In genomic region chr1:156610257-156610656, GRCm38 (mm10) we compare ENCODE assay signal across 15 mouse cellular contexts.
"Had no signal": no experiment of that assay in that cellular context is flagged by ENCODE, and none has a peak within 500 bp of the region (broad histone marks: within the 10 kb centered on the region; RNA-seq: fewer than 3 reads in every experiment).

No protein-coding gene starts in this region.

- DNase-seq: kidney, adult 18-20 months; kidney, postnatal 25 days; layer of hippocampus, adult 9-11 months; lung, embryonic 14.5 days; lung, postnatal 10 days; lung, postnatal 4 days; spleen, adult 18-20 months; thymus, adult 18-20 months; thymus, postnatal 25 days had no signal

- H3K9ac ChIP-seq: limb, embryonic 12.5 days; lung, embryonic 14.5 days; midbrain, embryonic 13.5 days; neural tube, embryonic 15.5 days had no signal

- H3K36me3 ChIP-seq: midbrain, embryonic 13.5 days; neural tube, embryonic 15.5 days had no signal

- H3K4me2 ChIP-seq: limb, embryonic 12.5 days; lung, embryonic 14.5 days; midbrain, embryonic 13.5 days; neural tube, embryonic 15.5 days had no signal

- H3K27ac ChIP-seq: hindbrain, postnatal 0 days; limb, embryonic 12.5 days; midbrain, embryonic 13.5 days; neural tube, embryonic 15.5 days had no signal

- ATAC-seq: hindbrain, postnatal 0 days; midbrain, embryonic 13.5 days had no signal

- H3K9me3 ChIP-seq: limb, embryonic 12.5 days; megakaryocyte, embryonic 14.5 days; midbrain, embryonic 13.5 days; neural tube, embryonic 15.5 days had no signal

- H3K27me3 ChIP-seq: limb, embryonic 12.5 days; megakaryocyte, embryonic 14.5 days; midbrain, embryonic 13.5 days; neural tube, embryonic 15.5 days had no signal

- H3K4me3 ChIP-seq: limb, embryonic 12.5 days; megakaryocyte, embryonic 14.5 days; midbrain, embryonic 13.5 days; myocyte; neural tube, embryonic 15.5 days had no signal
